Mouse (Mus musculus) heart, embryonic 10.5 days (tissue): Measurements from ENCODE around the gene Grin2c. TPM values are rescaled to one million over a fixed set of nuclear protein-coding genes. Genes with fewer than 3 reads are reported as not detected.

Source experiments
- DNase-seq: peaks from one replicate; pipeline ENCODE4 v3.0.0-alpha.2; 2017; ENCODE audit warnings: low spot score
- H3K27ac ChIP-seq: fragments of 300-500 bp; sonication (generic); 2 replicates; pipeline ENCODE4 v1.5.1; 2016; ENCODE audit warnings: mild to moderate bottlenecking
- H3K27me3 ChIP-seq: fragments of 300-500 bp; sonication (generic); 2 replicates; pipeline ENCODE4 v1.6.1; 2016; ENCODE audit warnings: mild to moderate bottlenecking; ENCODE audit not compliant: poor library complexity, insufficient read depth, severe bottlenecking
- H3K36me3 ChIP-seq: fragments of 300-500 bp; sonication (generic); 2 replicates; pipeline ENCODE4 v1.6.1; 2016; ENCODE audit warnings: mild to moderate bottlenecking, moderate library complexity
- H3K4me1 ChIP-seq: fragments of 300-500 bp; sonication (generic); 2 replicates; pipeline ENCODE4 v1.6.1; 2016; ENCODE audit warnings: mild to moderate bottlenecking
- H3K4me3 ChIP-seq: fragments of 300-500 bp; sonication (generic); 2 replicates; pipeline ENCODE4 v1.5.1; 2016; ENCODE audit warnings: mild to moderate bottlenecking, moderate library complexity
- H3K9me3 ChIP-seq: fragments of 300-500 bp; sonication (generic); 2 replicates; pipeline ENCODE4 v1.6.1; 2016; ENCODE audit warnings: mild to moderate bottlenecking, moderate library complexity
- WGBS: fragments of 180-500 bp; shearing (Covaris S2); methylation state at CpG from one replicate; pipeline ENCODE4 v1.1.7; 2016; 5-methylcytosine and 5-hydroxymethylcytosine counted together
- polyA plus RNA-seq: library from polyadenylated mRNA; unstranded; fragments of >200 nt; fragmentation: Nextera tagmentation; extraction: Ambion mirVana; gene quantifications from 2 replicates; pipeline ENCODE4 v1.2.1, GENCODE M21; 2016

Gene Grin2c
- polyA plus RNA-seq, 1 experiment from 2014 or later: 0.65 TPM

DNA sequence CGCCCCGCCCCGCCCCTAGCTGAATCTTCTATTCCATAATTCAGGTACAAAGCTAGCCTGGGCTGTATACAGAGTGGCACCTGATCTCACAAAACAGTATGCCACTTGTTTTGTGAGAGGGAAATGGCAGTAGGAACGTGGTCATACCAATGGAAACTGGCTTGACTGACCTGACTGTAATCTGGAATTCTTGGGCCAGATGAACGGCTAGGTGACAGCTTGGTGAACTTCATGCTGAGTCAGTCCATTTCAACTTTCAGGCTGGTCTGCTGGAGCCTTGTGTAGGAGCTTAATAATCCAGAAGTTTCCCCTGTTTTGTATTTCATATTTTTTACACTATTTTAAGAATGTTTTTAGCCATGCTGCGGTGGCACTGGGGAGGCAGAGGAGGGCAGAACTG lies 11.1 kb upstream of the Grin2c start:
- H3K36me3 ChIP-seq: no peaks in the 10 kb centered on the region

GRCm38 (mm10) chr11:115277604-115277975 lies 10.5 kb upstream of the Grin2c start:
- Histone ChIP-seq H3K36me3 (no peaks in the 10 kb centered on the region), H3K27ac (peak overlapping the region; percentile 89), H3K9me3 (no peaks in the 10 kb centered on the region), H3K27me3 (peaks cover 4% of the 10 kb centered on the region; the same call in 1 of the 2 replicates), H3K4me1 (peaks cover 48% of the 10 kb centered on the region), H3K4me3 (peak overlapping the region; percentile 71)
- WGBS: 16% methylated on average over 7 of the region's 7 CpGs
- DNase-seq: no peak

More for the DNA sequence above, 11.1 kb upstream of the Grin2c start:
- H3K4me3 ChIP-seq: peak overlapping the region; percentile 71
- peak overlapping the region; percentile 89; the same call in 1 of the 2 replicates for H3K27ac ChIP-seq
- no peak for DNase-seq
- WGBS: 68% methylated on average over 6 of the region's 6 CpGs
- H3K4me1 ChIP-seq: peaks cover 47% of the 10 kb centered on the region
- H3K27me3 ChIP-seq: no peaks in the 10 kb centered on the region
- no peaks in the 10 kb centered on the region for H3K9me3 ChIP-seq

DNA sequence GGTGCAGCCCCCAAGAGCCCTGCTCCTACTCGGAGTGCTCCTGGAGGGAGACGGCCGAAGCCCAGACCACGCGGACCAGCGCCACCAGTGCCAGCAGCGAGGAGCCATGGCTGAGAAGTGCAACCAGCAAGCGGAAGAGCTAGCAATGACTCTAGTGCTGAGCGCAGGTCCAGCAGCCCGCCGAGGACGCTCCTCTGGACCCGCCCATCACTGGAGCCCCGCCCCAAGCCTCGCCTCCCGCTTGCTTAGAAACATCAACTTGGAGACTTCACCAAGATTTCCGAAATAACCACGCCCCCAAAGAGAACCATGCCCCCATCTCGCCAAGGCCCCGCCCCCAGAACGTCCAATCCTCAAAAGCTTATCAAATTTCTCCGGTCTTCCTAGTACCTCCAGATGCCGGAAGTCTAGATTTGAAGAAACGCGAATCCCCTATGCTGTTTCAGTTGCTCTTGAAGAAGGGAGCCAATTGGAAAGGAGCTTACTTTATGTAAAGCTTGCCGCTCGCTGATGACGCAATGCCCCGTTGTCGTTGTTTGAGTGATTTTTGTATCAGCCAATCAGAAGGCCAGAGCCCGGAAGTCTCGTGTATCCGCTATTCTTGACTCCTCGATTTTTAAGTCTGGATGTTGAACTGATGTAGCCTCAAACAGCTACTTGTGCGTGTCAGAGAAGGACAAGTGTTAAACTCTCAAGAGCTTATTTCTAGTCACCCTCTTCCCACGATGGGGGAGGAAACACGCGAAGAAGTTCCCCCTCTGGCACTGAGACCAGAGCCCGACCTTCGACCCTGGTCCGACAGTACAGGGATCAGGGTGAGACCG lies 9.9 kb upstream of the Grin2c start, which contains the start of gene Fdxr:
Gene Fdxr (minus strand): TSS at position 271 of the 824 bp plus-strand sequence.
- WGBS: under 1% methylated on average over 42 of the region's 42 CpGs
- H3K36me3 ChIP-seq: no peaks in the 10 kb centered on the region
- H3K27me3 ChIP-seq: peaks cover 10% of the 10 kb centered on the region
- H3K4me3 ChIP-seq: peak within 1 kb of the TSS; percentile 71
- H3K9me3 ChIP-seq: no peaks in the 10 kb centered on the region
- DNase-seq: peak; percentile 99
- peak within 1 kb of the TSS; percentile 90 for H3K27ac ChIP-seq
- H3K4me1 ChIP-seq: peaks cover 43% of the 10 kb centered on the region

GRCm38 (mm10) chr11:115275954-115276353 lies 8.9 kb upstream of the Grin2c start:
- H3K27me3 ChIP-seq: peaks cover 20% of the 10 kb centered on the region
- no peaks in the 10 kb centered on the region for H3K9me3 ChIP-seq
- peaks cover 44% of the 10 kb centered on the region for H3K4me1 ChIP-seq
- no peaks in the 10 kb centered on the region for H3K36me3 ChIP-seq
- DNase-seq: no peak
- 63% methylated on average over 3 of the region's 3 CpGs for WGBS
- H3K27ac ChIP-seq: peak overlapping the region; percentile 90; the same call in 1 of the 2 replicates
- peak overlapping the region; percentile 71 for H3K4me3 ChIP-seq

GRCm38 (mm10) chr11:115275509-115275908 lies 8.5 kb upstream of the Grin2c start:
- Histone ChIP-seq H3K36me3 (no peaks in the 10 kb centered on the region), H3K4me3 (no peak overlapping the region), H3K4me1 (peaks cover 44% of the 10 kb centered on the region), H3K9me3 (no peaks in the 10 kb centered on the region), H3K27me3 (peaks cover 20% of the 10 kb centered on the region), H3K27ac (no peak overlapping the region)
- no peak for DNase-seq
- WGBS: 71% methylated on average over 6 of the region's 6 CpGs

- 89% methylated on average over 6 of the region's 6 CpGs for WGBS
These were observed 7.7 kb upstream of the Grin2c start for GRCm38 (mm10) chr11:115274771-115275170.

GRCm38 (mm10) chr11:115274178-115274577 lies 7.1 kb upstream of the Grin2c start:
- DNase-seq: no peak
- no peak overlapping the region for H3K27ac ChIP-seq
- H3K4me3 ChIP-seq: no peak overlapping the region
- H3K9me3 ChIP-seq: no peaks in the 10 kb centered on the region
- peaks cover 51% of the 10 kb centered on the region for H3K4me1 ChIP-seq
- H3K36me3 ChIP-seq: peaks cover 3% of the 10 kb centered on the region
- H3K27me3 ChIP-seq: peaks cover 31% of the 10 kb centered on the region
- 80% methylated on average over 7 of the region's 7 CpGs for WGBS

More at GRCm38 (mm10) chr11:115274771-115275170, 7.7 kb upstream of the Grin2c start:
- no peaks in the 10 kb centered on the region for H3K9me3 ChIP-seq
- peaks cover 50% of the 10 kb centered on the region for H3K4me1 ChIP-seq
- no peaks in the 10 kb centered on the region for H3K36me3 ChIP-seq
- no peak overlapping the region for H3K27ac ChIP-seq
- no peak overlapping the region for H3K4me3 ChIP-seq
- peaks cover 25% of the 10 kb centered on the region for H3K27me3 ChIP-seq
- DNase-seq: no peak

- no peaks in the 10 kb centered on the region for H3K9me3 ChIP-seq
- no peak overlapping the region for H3K27ac ChIP-seq
- peaks cover 51% of the 10 kb centered on the region for H3K4me1 ChIP-seq
- peaks cover 36% of the 10 kb centered on the region for H3K27me3 ChIP-seq
- DNase-seq: no peak
- peaks cover 7% of the 10 kb centered on the region for H3K36me3 ChIP-seq
- H3K4me3 ChIP-seq: no peak overlapping the region
- 63% methylated on average over 7 of the region's 7 CpGs for WGBS
These were observed 6.7 kb upstream of the Grin2c start for GRCm38 (mm10) chr11:115273735-115274134.

GRCm38 (mm10) chr11:115272894-115273498 lies 6.0 kb upstream of the Grin2c start:
- H3K27me3 ChIP-seq: peaks cover 43% of the 10 kb centered on the region
- DNase-seq: no peak
- peaks cover 51% of the 10 kb centered on the region for H3K4me1 ChIP-seq
- 71% methylated on average over 10 of the region's 10 CpGs for WGBS
- no peak overlapping the region for H3K27ac ChIP-seq
- H3K4me3 ChIP-seq: no peak overlapping the region
- peaks cover 12% of the 10 kb centered on the region for H3K36me3 ChIP-seq
- H3K9me3 ChIP-seq: no peaks in the 10 kb centered on the region

DNA sequence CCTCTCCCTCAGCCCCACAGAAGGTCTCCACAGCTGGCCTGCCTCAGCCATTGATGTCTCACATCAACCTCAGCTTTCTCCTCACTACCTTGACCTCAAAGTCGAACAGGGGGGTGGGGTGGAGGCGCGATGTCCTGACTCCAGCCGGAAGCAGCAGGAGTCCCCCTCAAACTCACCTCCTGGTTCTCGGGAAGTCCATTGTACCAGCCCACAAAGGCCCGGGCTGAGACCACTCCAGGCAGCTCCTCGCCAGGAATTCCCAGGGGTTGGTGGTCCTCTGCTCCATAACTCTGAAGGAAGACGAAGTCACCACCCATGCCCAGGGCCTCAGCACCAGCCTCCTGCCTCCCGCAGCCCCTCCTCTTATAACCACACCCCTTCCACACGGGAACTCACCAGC lies 4.4 kb upstream of the Grin2c start:
- no peak for DNase-seq
- Histone ChIP-seq H3K4me3 (no peak overlapping the region), H3K9me3 (no peaks in the 10 kb centered on the region), H3K4me1 (peaks cover 61% of the 10 kb centered on the region), H3K36me3 (peaks cover 12% of the 10 kb centered on the region), H3K27ac (no peak overlapping the region), H3K27me3 (peaks cover 58% of the 10 kb centered on the region)
- WGBS: 65% methylated on average over 10 of the region's 10 CpGs

GRCm38 (mm10) chr11:115271052-115271451 lies 4.0 kb upstream of the Grin2c start:
- H3K4me3 ChIP-seq: no peak overlapping the region
- H3K4me1 ChIP-seq: peaks cover 61% of the 10 kb centered on the region
- WGBS: 72% methylated on average over 9 of the region's 9 CpGs
- DNase-seq: no peak
- H3K9me3 ChIP-seq: no peaks in the 10 kb centered on the region
- H3K27me3 ChIP-seq: peaks cover 62% of the 10 kb centered on the region
- H3K36me3 ChIP-seq: peaks cover 12% of the 10 kb centered on the region
- no peak overlapping the region for H3K27ac ChIP-seq

DNA sequence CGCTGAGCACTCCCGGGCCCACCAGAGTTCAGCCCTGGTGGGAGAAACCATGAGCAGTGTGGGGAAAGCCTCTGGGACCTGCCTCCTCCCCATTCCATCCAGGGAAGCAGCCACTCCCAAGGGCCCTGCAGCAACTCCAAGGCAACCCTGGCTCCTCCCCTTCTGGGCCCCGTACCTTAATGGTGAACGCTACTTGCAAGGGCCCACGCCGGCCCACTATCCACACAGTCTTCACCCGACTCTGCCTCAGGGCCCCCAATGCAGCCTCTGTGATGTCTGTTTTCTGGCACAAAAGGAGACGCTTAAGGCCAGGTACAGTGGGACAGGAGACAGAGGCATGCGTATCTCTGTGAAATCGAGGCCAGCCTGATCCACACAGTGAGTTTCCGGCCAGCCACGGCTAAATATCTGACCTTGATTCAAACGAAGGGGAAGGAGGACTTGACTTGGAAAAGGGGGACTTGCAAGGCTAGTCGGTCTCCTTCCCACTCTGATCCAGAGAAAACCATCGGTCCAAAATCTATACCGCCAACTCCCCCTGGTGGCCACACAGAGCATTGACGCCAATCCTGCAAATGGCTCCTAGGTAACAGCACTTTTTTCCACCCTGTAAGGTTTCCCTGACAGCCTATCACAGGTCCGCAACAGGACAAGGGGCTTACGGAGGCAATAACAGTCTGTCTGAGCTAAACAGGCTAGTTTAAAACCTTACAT lies 3.3 kb upstream of the Grin2c start:
- H3K36me3 ChIP-seq: peaks cover 12% of the 10 kb centered on the region
- H3K9me3 ChIP-seq: no peaks in the 10 kb centered on the region
- no peak overlapping the region for H3K4me3 ChIP-seq
- H3K4me1 ChIP-seq: peaks cover 61% of the 10 kb centered on the region
- no peak overlapping the region for H3K27ac ChIP-seq
- WGBS: 31% methylated on average over 19 of the region's 19 CpGs
- DNase-seq: peak; percentile 91
- H3K27me3 ChIP-seq: peaks cover 70% of the 10 kb centered on the region
